Mouse (Mus musculus) WW6 (cell line): ENCODE data around the gene Gabrg3.

Experiments
- DNase-seq: peaks from one replicate; pipeline ENCODE4 v3.0.0-alpha.2; 2013; ENCODE audit warnings: low read depth, low spot score

Gabrg3 gene

DNA sequence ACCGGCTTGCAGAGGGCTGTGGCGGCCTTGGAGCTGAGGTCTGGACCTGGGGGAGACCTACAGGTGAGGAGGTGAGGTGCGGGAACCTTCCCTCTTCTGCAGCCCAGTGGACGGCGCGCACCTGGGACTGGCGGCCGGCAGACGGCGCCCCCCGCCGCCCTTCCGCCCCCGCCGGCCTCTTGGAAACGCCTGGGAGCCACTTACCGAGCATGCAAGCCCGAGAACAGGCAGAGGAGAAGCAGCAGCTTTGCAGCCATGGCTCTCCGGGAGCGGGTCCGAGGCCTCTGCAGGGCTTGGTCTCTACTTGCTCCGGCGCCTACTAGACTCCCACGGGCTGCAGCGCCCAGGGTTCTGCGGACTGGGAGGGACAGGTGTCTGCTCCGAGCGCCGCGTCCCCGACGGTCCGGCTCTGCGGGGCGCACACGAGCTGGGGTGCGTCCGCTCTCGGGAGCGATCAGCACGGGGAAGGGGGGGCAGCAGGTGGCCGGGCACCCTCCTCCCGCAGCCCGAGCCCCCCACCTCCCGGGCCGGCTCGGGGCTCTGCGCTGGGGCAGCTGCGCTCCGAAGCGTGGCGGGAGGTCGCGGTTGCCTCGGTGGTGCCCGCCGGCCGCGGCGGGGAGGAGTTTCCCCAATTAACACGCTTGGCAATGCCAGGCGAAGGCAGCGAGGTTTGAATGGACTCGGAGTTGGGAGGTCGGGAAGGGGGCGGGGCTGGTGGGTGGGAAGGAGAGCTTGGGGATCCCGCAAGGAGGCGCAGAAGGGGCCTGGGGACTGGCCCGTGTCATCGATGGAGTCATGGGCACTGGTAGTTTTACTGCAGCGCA is at the start of gene Gabrg3:
Gene Gabrg3, minus strand, starts transcription at position 672 of the 824 bp plus-strand sequence.
- no peak for DNase-seq

DNA sequence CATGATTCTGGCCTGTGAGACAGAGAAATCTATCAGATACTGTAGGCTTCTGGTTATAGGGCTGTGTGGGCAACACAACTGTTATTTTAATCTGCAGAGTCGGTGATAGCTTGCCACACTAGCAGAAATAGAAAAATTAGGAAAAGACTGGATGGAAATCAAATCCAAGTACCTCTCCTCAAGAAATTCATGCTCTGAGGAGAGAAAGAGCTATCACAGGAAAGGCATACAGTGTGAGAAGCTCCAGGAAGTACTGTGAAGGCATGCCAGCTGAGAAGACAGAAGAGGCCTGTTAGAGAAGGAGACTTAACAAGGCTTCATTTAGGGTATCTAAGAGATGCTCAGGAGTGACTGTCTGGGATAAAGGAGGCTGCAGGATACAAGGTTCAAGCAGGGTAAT is 35.7 kb upstream of the Gabrg3 start:
- DNase-seq, result no peak

DNA sequence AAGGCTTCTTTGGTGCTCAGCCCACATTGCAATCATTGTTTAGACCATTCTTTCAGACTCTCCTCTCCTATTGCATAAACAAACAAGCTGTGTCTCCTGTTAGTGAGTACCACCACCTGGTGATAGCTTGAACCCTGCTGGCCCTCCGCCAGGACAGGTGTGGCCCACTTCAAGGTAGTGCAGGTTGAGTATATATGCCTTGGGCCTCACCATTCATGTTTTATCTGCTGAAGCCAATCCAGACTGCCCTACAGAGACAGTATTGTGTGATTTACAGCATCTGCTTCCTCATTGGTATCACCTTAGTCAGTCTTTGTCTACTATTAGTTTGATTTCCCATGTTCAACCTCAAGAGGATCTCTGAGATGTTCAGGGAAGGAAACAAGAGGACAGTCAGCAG is 34.1 kb upstream of the Gabrg3 start:
- no peak for DNase-seq

DNA sequence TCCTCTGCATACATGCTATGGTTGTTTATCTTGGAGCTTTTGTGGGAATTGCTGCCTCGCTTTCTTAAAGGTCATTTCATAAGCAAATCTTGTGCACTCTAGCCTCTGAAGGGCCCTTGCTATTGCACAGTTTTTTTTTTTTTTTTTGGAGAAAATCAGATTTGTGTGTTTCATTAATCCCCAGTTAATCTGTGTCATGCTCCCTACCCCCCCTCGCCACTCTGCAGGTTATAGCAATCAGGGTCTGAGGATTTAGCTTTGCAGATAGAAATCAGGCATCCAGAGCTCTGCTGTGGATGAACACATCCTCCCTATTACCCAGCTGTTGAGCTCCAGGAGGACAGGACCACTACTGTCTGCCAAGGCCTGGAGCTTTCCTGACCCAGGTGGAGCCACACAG is 32.4 kb upstream of the Gabrg3 start, which contains the start of gene Gabrb3:
Gene Gabrb3, plus strand, starts transcription at position 301 of the 400 bp plus-strand sequence.
- DNase-seq, result no peak

DNA sequence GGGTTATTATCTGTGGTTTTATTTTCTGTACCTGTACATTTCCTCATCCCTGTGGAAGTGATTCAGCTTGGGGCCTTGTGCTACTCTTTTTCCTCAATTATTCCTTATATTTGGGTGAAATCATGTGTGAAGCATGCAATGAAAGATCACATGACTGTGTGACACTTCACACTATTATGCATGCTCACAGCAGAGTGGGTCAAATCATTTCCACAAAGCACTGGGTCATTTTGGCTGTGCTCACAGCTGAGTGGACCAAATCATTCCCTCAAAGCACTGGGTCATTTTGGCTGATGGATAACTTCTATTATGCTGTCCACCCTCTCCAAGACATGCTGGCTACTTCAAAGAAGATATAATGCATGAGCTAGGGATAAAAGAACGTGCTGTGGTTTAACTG is 25.9 kb upstream of the Gabrg3 start:
- DNase-seq, result no peak

DNA sequence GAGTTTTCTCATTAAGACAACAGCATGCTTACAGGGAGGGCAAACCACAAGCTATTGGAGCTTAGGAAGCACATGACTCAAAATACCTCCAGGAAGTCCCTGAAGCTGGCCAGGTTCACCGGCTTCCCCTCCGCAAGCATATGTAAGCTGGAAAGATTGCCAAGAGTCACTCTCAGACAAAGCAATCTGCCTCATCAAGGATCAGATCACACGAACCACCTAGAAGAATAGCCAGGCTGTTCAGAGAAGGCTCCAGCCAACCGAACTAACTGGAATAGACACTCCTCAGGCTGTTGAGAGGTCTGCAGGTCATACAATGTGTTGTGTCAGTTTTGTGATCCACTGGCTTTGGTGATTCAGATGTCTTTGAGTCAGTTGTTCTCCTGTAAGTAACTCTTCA is 24.2 kb upstream of the Gabrg3 start:
- DNase-seq, result no peak

DNA sequence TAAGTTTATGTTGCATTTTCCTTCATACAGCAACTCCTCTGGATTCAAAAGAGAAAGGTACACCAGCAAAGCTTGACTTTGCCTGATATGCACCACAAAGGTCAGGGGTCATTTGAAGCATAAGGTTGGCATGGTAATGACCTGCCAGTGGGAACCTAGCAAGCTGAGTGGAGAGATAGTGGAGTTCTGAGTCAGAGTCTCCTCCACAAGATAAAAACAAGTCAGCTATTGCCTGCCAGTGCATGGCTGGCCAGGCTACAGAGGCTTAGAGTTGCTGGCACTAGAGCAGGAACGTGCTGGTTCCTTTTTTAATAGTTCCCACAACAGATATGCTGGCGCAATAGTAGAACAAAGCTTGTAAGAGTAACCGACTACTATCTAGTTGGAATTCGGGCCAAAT is 6.6 kb upstream of the Gabrg3 start:
- no peak for DNase-seq

DNA sequence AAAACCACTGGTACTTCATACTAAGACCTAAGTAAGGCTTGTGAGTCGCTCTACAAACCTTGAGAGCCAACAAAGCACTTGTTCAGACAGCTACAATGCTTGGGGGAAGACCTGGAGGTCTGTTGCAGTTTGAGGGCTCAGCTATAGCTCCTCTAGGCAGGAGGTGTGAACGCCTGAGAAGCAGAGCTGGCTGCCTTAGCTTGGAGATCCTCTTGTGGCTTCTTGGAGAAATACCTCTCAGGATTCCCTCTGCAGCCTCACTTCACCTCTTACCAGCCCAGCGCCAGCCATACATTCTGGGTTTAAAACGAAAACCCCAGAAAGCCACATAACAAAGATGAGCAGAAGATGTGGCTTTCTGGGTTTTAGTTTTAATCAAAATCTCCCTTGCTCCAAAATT is 3.1 kb upstream of the Gabrg3 start:
- no peak for DNase-seq

DNA sequence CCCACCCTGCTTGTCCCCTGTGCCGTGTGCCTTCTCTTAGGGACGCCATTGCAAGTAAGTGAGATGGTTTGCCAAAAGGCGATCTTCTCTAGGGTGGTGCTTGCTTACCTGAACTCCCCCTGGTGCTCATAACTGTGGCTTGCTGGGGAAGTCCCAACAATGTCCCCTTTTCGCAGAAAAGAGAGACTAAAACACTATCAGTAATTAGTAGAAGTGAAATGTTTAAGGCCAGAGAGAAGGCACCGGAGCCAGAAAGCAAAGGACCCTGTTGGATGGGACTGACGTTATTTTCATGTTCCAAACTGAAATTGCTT is 310 bp upstream of the Gabrg3 start:
- DNase-seq, result no peak

DNA sequence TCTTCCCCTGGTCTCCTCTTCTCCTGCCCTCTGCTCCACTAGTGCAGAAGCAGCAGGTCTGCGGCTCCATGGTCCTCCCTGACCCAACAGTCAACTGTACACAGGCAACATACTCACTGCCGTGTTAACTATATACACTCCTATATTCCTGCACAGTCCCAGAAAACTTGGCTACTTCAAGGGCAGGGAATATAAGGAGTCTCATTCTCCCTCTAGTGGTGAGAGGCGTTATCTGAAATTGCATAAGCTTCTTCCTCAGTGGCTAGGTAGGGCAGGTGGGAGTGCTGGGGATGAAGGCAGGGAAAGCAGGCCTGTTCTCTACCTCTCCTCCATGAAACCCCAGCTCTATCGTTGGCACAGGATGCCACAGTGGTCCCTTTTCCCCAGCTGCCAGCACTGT is 2.9 kb downstream of the Gabrg3 start:
- DNase-seq, result no peak

DNA sequence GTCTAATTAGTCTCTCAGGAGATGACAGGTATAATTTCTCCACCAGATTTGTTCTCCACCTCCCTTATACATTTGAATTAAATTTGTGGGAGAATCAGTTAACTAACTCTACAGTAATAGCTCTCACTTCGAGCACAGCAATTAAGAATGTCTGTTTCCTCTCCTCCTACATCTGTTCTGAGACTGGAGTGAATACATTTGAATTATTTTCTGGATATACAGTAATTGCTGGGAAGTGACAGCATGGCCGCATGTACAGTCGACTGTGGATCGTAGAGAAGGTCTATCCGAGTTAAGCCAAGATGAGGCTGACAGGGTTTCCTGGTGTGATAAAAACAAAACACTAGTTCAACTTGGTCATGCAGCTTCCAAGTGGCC is 21.0 kb downstream of the Gabrg3 start:
- DNase-seq, result no peak

DNA sequence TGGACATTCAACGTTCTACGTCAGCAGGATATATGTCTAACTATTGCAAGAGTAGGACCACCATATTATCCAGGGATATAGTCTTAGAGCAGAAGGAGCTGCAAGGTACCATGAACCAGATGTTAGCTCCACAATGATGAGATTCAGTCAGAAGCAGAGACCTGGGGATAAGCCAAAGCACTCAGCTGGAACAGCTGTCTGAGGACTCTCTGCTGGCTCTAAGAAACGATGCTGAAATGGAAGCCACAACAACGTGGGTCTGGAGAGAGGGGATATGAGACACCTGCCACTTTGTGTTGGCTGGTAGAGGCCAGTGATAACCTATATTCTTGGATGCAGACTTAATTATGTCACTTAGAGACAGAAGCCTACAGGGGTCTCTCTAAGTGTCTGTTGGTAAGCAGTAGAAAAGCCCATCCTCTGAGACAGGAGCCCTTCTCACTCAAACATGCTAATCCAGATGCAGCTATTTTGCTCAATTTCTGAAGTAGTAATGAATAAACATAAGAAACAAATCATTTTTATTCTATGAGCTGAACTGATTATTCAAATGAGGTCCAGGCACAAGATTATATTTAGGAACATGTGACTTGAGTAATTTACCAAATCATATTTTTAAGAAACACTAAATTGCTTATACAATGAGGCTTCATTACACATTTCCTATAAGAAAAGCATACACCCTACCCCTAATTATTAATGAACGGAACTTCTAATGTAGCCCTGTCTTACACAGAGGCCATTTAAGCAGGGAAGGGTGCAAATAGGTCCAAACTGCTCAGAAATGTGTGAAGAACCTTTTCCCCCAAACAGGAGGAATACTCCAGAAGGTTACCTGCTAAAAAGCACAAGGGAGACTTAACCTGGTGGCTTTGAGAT is 21.6 kb downstream of the Gabrg3 start:
- no peak for DNase-seq

DNA sequence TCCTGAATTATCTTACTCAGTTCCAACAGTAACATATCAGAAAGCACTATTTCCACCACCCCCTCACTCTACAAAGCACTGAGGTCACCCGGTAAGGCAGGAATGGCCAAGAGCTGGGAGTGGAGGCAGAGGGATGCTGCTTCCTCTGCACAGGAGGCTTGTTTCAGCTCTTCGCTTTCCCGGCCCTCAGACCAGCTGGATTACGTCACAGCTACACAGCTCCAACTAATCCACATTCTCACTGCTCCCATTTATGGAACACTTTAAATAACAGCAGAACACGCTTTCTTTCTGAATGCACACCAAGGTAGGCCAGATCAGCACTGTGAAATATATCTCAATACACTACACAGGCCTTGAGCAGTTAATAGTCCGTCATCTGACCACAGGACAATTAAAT is 23.2 kb downstream of the Gabrg3 start:
- no peak for DNase-seq

DNA sequence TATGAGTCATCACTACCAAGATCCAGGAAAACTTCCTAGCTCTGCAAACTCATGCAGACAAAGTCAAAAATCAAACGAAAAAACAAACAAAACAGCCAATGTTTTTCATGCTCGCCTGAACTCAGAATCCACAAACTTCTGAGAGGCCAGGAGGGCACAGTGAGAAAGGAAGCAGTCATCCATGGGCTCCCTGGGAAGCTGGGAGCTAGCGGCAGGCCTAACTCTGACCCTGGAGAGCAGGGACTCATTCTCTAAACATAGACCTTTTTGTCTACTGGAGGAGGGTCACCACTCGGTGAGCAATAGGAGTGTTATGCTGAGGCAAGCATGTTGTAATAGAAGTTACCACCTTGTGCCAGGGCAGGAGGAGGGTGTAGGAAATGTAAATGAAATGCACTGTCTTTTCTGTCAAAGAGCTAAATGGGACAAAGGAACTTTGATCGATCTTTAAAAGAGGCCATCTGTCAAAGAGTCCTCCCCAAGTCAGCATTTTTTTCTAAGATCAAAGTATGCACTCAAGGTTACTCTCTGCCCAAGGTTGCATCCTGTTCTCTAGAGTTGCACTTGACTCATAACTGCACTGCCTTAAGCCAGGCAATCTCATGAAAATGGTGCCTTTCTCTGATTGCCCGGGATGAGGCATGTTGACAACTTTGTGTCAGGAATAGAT is 29.0 kb downstream of the Gabrg3 start:
- DNase-seq, result no peak

DNA sequence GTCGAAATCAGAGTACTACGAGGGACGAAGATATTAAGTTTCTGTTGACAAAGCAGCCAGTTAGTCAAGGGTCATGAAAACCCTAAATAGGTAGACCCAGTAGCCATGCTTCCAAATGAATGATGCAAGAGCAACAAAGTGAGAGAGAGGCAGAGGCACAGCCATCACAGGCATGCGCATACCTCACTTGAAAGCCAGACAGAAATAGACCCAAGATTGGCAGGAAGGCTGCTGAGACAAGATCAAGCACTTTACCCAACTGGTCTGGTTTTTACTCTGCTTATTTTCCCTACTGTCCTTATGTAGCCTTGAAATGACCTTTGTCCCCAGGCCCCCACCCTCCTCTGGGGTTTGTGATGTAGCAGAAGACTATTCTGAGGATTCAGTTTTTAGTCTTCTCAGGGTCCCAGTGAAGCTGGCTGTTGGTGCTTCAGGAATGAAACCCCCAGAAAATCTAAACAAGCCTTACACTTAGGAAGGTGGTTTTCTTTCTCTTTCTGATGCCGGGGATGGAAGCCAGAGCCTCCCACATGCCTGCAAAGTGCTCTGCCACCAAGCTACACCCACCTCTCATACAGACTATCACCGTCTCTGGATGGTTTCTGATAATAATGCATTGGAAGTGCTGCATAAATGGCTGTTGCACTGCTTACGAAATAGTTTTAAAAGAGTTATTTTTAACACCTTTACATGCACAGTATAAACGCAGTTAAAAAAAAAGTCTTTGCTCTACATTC is 30.3 kb downstream of the Gabrg3 start:
- no peak for DNase-seq

DNA sequence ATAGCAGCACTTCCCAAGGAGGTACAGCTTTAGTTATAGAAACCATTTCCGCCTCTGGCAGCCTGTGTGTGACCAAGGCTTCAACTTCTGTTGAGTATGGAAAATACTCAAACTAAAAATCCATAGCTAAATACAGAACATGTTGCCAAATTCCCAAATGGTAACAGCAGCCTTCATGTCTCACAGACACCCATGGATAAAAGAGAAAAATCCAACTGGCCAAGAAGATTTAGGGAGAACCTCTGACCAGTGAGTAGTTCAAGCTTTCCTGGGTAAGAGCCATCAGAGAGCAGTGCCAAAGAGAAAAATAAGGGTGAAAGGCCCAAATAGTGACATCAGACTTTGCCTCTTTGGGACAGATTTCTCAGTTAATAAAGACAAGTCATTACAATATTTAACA is 38.2 kb downstream of the Gabrg3 start:
- DNase-seq, result no peak

DNA sequence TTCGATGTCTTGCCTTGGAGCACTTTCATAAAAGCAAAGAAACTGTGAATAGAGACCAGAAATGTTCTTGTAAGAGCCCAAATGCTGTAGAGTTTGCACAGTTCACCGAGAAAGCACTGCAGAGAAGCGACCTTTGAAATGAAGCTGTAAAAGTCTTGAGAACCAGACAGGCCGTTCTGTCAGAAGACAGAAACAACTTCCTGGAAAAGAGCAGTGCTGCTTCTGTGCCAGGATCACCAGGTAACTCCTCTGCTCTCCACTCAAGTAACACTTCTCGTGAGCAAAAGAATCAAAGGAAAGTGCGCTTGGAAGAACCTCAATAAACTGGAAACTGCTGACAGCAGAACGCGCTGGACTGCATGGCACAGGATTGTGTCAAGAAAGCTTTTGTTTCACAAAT is 45.1 kb downstream of the Gabrg3 start:
- no peak for DNase-seq

DNA sequence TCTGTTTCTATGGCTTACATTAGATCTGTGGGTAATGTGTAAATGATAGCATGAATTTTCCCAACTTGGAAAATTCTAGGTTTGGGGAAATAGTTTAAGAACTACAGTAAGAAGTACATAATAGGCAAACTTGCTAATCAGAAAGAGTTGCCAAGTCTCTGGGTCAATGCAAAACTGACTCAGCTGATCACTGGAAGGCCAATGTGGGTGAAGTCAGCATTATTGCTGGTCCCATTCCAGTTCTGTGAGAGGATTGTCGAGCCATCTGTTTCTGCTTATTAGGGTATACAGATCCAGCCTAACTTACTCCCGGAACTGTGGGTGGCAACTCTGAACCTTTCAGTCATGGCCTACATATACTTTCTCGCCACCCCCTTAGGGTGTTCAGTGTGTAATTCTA is 55.8 kb downstream of the Gabrg3 start:
- DNase-seq, result no peak

DNA sequence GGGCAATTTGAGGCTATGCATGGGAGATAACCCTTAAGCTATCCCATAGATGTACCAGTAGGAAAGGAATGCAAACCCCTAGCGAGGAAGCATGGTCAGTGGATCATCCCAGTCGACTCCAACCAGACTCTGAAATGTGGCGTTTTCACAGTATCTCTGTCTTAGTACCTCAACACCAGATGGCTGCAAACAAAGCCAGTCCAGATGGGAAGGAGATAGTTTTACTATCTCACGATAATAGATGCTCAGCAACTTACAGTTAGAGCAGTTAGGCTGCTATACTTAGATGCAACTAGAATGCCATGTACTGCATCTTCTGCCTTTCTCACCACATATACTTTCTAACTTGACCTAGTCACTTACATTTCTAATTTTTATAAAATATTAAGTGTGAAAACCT is 56.7 kb downstream of the Gabrg3 start:
- DNase-seq, result no peak

DNA sequence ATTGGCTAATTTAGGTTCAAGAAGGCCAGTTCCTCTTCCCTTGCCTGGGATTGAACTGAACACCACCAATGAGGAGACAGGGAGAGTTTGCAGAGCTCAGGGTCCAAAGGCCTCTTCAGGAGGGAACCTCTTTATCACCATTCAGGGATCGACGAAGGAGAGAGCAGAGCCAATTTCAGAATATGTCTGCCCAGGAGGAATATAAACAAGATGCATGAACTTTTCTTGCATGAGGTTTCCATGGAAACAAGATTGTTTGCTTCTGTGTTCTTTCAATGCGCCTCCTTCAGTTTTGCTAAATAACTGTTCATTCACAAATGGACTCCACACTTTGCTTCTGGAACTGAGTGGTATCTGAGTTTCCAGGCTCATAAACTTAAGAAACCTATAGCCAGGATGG is 62.5 kb downstream of the Gabrg3 start:
- no peak for DNase-seq

DNA sequence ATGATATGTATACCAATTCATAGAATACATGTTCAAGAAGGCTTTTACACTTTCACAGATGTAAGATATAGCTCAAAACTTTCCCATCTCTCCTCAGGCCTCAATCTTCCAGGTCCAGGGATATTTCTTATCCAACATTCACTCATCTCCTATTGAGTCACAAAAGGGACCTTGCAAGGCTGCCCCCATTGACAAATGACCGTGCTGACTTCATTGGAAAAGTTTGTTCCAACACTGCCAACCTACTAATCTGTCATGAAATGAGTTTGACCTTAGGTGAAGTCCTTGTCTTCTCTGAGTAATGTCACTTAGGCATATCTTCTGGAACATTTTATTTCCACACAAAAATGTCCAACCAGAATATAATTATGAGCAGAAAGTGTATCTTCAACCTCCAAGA is 64.9 kb downstream of the Gabrg3 start:
- no peak for DNase-seq

DNA sequence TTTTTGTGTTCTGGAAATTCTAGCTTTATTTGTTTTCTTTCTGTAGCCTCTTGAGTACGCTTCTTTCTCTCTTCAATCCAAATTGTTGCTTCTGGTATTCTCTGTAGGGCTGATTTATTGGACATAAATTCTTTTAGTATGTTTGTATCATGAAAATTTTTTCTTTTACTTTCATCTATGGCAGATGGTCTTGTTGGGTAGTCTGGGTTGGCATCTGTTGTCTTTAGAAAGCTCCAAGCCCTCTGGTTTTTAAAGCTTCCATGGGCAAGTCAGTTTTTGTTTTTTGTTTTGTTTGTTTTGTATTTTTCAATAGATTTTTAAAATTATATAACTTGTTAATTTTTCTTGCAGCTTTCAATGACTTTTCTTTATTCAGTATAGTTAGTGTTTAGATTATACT is 72.0 kb downstream of the Gabrg3 start:
- DNase-seq, result no peak
